Mouse (Mus musculus) CH12.LX (cell line): Measurements from ENCODE around the gene Ddx58. TPM values are rescaled to one million over a fixed set of nuclear protein-coding genes. Genes with fewer than 3 reads are reported as not detected.

Source experiments
- DNase-seq: peaks from one replicate; pipeline ENCODE4 v3.0.0-alpha.2; 2013; ENCODE audit errors: extremely low read depth
- H3K27ac ChIP-seq: 2 replicates; pipeline ENCODE4 v1.5.1; 2012; ENCODE audit warnings: low read depth, mild to moderate bottlenecking, control low read depth, moderate library complexity; ENCODE audit not compliant: insufficient read depth
- H3K27me3 ChIP-seq: replicated peaks from 2 replicates; pipeline ENCODE3; 2012; ENCODE audit warnings: inconsistent platforms
- H3K36me3 ChIP-seq, 2 experiments: replicated peaks in 1 of 2; 2 replicates each; pipeline versions ENCODE3 to v1.6.1; 2012; ENCODE audit warnings: inconsistent platforms in 1 of 2, low read length in 1 of 2, mild to moderate bottlenecking in 1 of 2, mixed read lengths in 1 of 2, moderate library complexity in 1 of 2; ENCODE audit not compliant: control insufficient read depth in 1 of 2, insufficient read depth in 1 of 2
- H3K4me1 ChIP-seq, 2 experiments: 2 replicates each; pipeline ENCODE4 v1.6.1; 2012; ENCODE audit warnings: inconsistent platforms in 1 of 2, moderate library complexity in 1 of 2; ENCODE audit not compliant: insufficient read depth in 2 of 2, control insufficient read depth in 1 of 2
- H3K4me2 ChIP-seq: 2 replicates; pipeline ENCODE4 v1.6.1; 2012; ENCODE audit warnings: low read depth, mild to moderate bottlenecking, control low read depth; ENCODE audit not compliant: poor library complexity, insufficient read depth, severe bottlenecking
- H3K4me3 ChIP-seq, 3 experiments: fragments of 150-350 bp in 1 of 3; sonication (generic) in 1 of 3; replicated peaks in 1 of 3; 2 replicates each; pipeline versions ENCODE3 to v1.5.1; 2011 to 2012; ENCODE audit warnings: low read depth in 2 of 3, low read length in 2 of 3, mild to moderate bottlenecking in 2 of 3, moderate library complexity in 2 of 3, control low read depth in 1 of 3, improper control_type of control experiment in 1 of 3, inconsistent platforms in 1 of 3, mixed read lengths in 1 of 3; ENCODE audit not compliant: poor library complexity in 1 of 3
- H3K79me2 ChIP-seq: replicated peaks from 2 replicates; pipeline ENCODE4 v1.6.1; 2012; ENCODE audit warnings: mild to moderate bottlenecking, moderate library complexity; ENCODE audit not compliant: control insufficient read depth, poor library complexity, insufficient read depth, severe bottlenecking; ENCODE audit errors: extremely low read depth
- H3K9ac ChIP-seq: 2 replicates; pipeline ENCODE4 v1.6.1; 2012; ENCODE audit warnings: low read depth, mild to moderate bottlenecking, control low read depth, moderate library complexity; ENCODE audit not compliant: insufficient read depth
- H3K9me3 ChIP-seq: replicated peaks from 2 replicates; pipeline ENCODE3; 2012; ENCODE audit warnings: low read length, inconsistent platforms, mixed read lengths
- CHD1 ChIP-seq: IDR thresholded peaks from 2 replicates; pipeline ENCODE4 v1.6.1; 2012; ENCODE audit warnings: low read depth, low read length, improper control_type of control experiment, inconsistent platforms
- E2F4 ChIP-seq: IDR thresholded peaks from 2 replicates; pipeline ENCODE4 v1.6.1; 2011; ENCODE audit warnings: low read depth, low read length, improper control_type of control experiment; ENCODE audit not compliant: insufficient replicate concordance
- ELF1 ChIP-seq: IDR thresholded peaks from 2 replicates; pipeline ENCODE4 v1.6.1; 2014; ENCODE audit warnings: low read depth, mild to moderate bottlenecking, inconsistent platforms, low read length, improper control_type of control experiment
- ETS1 ChIP-seq: conservative IDR thresholded peaks from 2 replicates; pipeline ENCODE4 v1.6.1; 2012; ENCODE audit warnings: low read depth, mild to moderate bottlenecking, inconsistent platforms, low read length, improper control_type of control experiment, moderate library complexity
- GABPA ChIP-seq: IDR thresholded peaks from 2 replicates; pipeline ENCODE4 v1.6.1; 2012; ENCODE audit warnings: low read depth, low read length, improper control_type of control experiment, inconsistent platforms; ENCODE audit not compliant: insufficient replicate concordance
- HCFC1 ChIP-seq: IDR thresholded peaks from 2 replicates; pipeline ENCODE4 v1.6.1; 2012; ENCODE audit warnings: low read depth, mild to moderate bottlenecking, inconsistent platforms, low read length, improper control_type of control experiment
- IRF4 ChIP-seq: IDR thresholded peaks from 2 replicates; pipeline ENCODE4 v1.6.1; 2014; ENCODE audit warnings: low read depth, mild to moderate bottlenecking, inconsistent platforms, low read length, improper control_type of control experiment
- JUN ChIP-seq: IDR thresholded peaks from 2 replicates; pipeline ENCODE4 v1.6.1; 2011; ENCODE audit warnings: low read depth, mild to moderate bottlenecking, low read length, improper control_type of control experiment, moderate library complexity; ENCODE audit not compliant: insufficient read depth
- KAT2A ChIP-seq: IDR thresholded peaks from 2 replicates; pipeline ENCODE4 v1.6.1; 2012; ENCODE audit warnings: low read length, improper control_type of control experiment, inconsistent platforms; ENCODE audit not compliant: insufficient replicate concordance
- MAFK ChIP-seq: IDR thresholded peaks from 2 replicates; pipeline ENCODE4 v1.6.1; 2011; ENCODE audit warnings: low read length, improper control_type of control experiment; ENCODE audit not compliant: insufficient replicate concordance
- MAZ ChIP-seq: IDR thresholded peaks from 2 replicates; pipeline ENCODE4 v1.6.1; 2012; ENCODE audit warnings: low read depth, mild to moderate bottlenecking, inconsistent platforms, low read length, improper control_type of control experiment, moderate library complexity
- MEF2A ChIP-seq: IDR thresholded peaks from 2 replicates; pipeline ENCODE4 v1.6.1; 2014; ENCODE audit warnings: low read depth, mild to moderate bottlenecking, inconsistent platforms, low read length, improper control_type of control experiment, borderline replicate concordance
- MYC ChIP-seq: IDR thresholded peaks from 2 replicates; pipeline ENCODE4 v1.6.1; 2011; ENCODE audit warnings: low read depth, mild to moderate bottlenecking, improper control_type of control experiment, low read length
- NELFE ChIP-seq: IDR thresholded peaks from 2 replicates; pipeline ENCODE4 v1.6.1; 2011; ENCODE audit warnings: low read depth, low read length, improper control_type of control experiment
- NRF1 ChIP-seq: IDR thresholded peaks from 2 replicates; pipeline ENCODE4 v1.6.1; 2014; ENCODE audit warnings: low read depth, mild to moderate bottlenecking, inconsistent platforms, low read length, improper control_type of control experiment, moderate library complexity
- PAX5 ChIP-seq: IDR thresholded peaks from 2 replicates; pipeline ENCODE4 v1.6.1; 2012; ENCODE audit warnings: low read length, inconsistent platforms, mixed read lengths
- POLR2A ChIP-seq: IDR thresholded peaks from 2 replicates; pipeline ENCODE4 v1.6.1; 2011; ENCODE audit warnings: low read depth, mild to moderate bottlenecking, improper control_type of control experiment, low read length
- RAD21 ChIP-seq: IDR thresholded peaks from 2 replicates; pipeline ENCODE4 v1.6.1; 2011; ENCODE audit warnings: low read depth, mild to moderate bottlenecking, low read length, improper control_type of control experiment, moderate library complexity
- RCOR1 ChIP-seq: conservative IDR thresholded peaks from 2 replicates; pipeline ENCODE4 v1.6.1; 2012; ENCODE audit warnings: low read depth, mild to moderate bottlenecking, inconsistent platforms, low read length, improper control_type of control experiment
- SIN3A ChIP-seq: IDR thresholded peaks from 2 replicates; pipeline ENCODE4 v1.6.1; 2012; ENCODE audit warnings: low read length, improper control_type of control experiment, inconsistent platforms
- TBP ChIP-seq: conservative IDR thresholded peaks from 2 replicates; pipeline ENCODE4 v1.6.1; 2011; ENCODE audit warnings: low read depth, low read length, improper control_type of control experiment
- TCF12 ChIP-seq: IDR thresholded peaks from 2 replicates; pipeline ENCODE4 v1.6.1; 2014; ENCODE audit warnings: low read depth, mild to moderate bottlenecking, inconsistent platforms, low read length, improper control_type of control experiment
- USF1 ChIP-seq: IDR thresholded peaks from 2 replicates; pipeline ENCODE4 v1.6.1; 2014; ENCODE audit warnings: low read depth, mild to moderate bottlenecking, inconsistent platforms, low read length, improper control_type of control experiment
- USF2 ChIP-seq: conservative IDR thresholded peaks from 2 replicates; pipeline ENCODE4 v1.6.1; 2011; ENCODE audit warnings: low read depth, low read length, improper control_type of control experiment
- ZNF384 ChIP-seq: IDR thresholded peaks from 2 replicates; pipeline ENCODE4 v1.6.1; 2012; ENCODE audit warnings: low read depth, low read length, improper control_type of control experiment, inconsistent platforms
- dilution Hi-C: fragments of 300-500 bp; cut with MboI; formaldehyde crosslinking; loops from 2 replicates; pipeline ENCODE4 v1.14.3; 2020; ENCODE audit warnings: low sequenced_read_pairs; ENCODE audit not compliant: extremely low pct_unique_long_range_greater_than_20kb, extremely low pct_ligation_motif_present
- in situ Hi-C: fragments of 300-500 bp; cut with MboI; formaldehyde crosslinking; loops from 3 replicates; pipeline ENCODE4 v1.14.3; 2019; ENCODE audit warnings: low sequenced_read_pairs, low pct_ligation_motif_present, low pct_unique_long_range_greater_than_20kb, mixed read lengths
- polyA plus RNA-seq: library from polyadenylated mRNA; unstranded; fragments of >175 nt; gene quantifications from 2 replicates; pipeline ENCODE4 v1.2.1, GENCODE M21; 2012; ENCODE audit warnings: low read depth; ENCODE audit not compliant: insufficient read length
- total RNA-seq, 2 experiments: library from RNA; depleted of rRNA; stranded (reverse); fragments of 300-350 nt in 1 of 2; fragments of >200 nt in 1 of 2; gene quantifications; 2 replicates each; pipeline ENCODE4 v1.2.3; 2012 to 2014

Ddx58 gene
- total and polyA plus RNA-seq, 3 experiments, result 4.2 to 7.3 (median 6.6) TPM

- Histone ChIP-seq H3K4me3 (no peak overlapping the region), H3K9ac (no peak overlapping the region), H3K36me3 (peaks cover 0 to 19% of the 10 kb centered on the region in 2 experiments), H3K79me2 (no peaks in the 10 kb centered on the region), H3K27me3 (no peaks in the 10 kb centered on the region), H3K4me1 (no peaks in the 10 kb centered on the region), H3K9me3 (no peaks in the 10 kb centered on the region), H3K27ac (no peak overlapping the region), H3K4me2 (no peak overlapping the region)
- TF ChIP-seq PAX5 (no peak), TCF12 (no peak), MAFK (no peak)
- no peak for DNase-seq
- dilution Hi-C loops, result no loop called here
- in situ Hi-C loops, result no loop called here
These were observed 14.1 kb upstream of the Ddx58 start for GRCm38 (mm10) chr4:40253766-40254165.

GRCm38 (mm10) chr4:40250984-40251383 lies 11.4 kb upstream of the Ddx58 start:
- DNase-seq, result no peak
- TF ChIP-seq GABPA, result no peak
- TF ChIP-seq IRF4, result no peak
- no peak for TF ChIP-seq TBP
- no peak for TF ChIP-seq ETS1
- TF ChIP-seq KAT2A, result no peak
- TF ChIP-seq CHD1, result no peak
- TF ChIP-seq USF1, result no peak
- TF ChIP-seq NELFE, result no peak
- no peak for TF ChIP-seq POLR2A
- peaks cover 0 to 7% of the 10 kb centered on the region in 2 experiments for H3K36me3 ChIP-seq
- in situ Hi-C loops, result no loop called here
- dilution Hi-C loops, result no loop called here
- H3K4me1 ChIP-seq, result no peaks in the 10 kb centered on the region
- no peak overlapping the region for H3K4me2 ChIP-seq
- H3K27ac ChIP-seq, result no peak overlapping the region
- H3K9me3 ChIP-seq, result no peaks in the 10 kb centered on the region
- H3K27me3 ChIP-seq, result no peaks in the 10 kb centered on the region
- H3K4me3 ChIP-seq, result no peak overlapping the region
- no peak overlapping the region for H3K9ac ChIP-seq
- H3K79me2 ChIP-seq, result no peaks in the 10 kb centered on the region

- H3K4me1 ChIP-seq, result peaks cover 4 to 20% of the 10 kb centered on the region in 2 experiments; a peak in 3 of 4 replicates
- no peak overlapping the region for H3K9ac ChIP-seq
- no peaks in the 10 kb centered on the region for H3K27me3 ChIP-seq
- dilution Hi-C loops (no loop called here), in situ Hi-C loops (no loop called here)
- H3K79me2 ChIP-seq, result no peaks in the 10 kb centered on the region
- peak; percentile 66 for DNase-seq
- H3K4me2 ChIP-seq, result peak overlapping the region; percentile 64
- no peaks in the 10 kb centered on the region for H3K36me3 ChIP-seq
- TF ChIP-seq POLR2A (0 out of 2 replicates have a peak, but pooled peaks have one; percentile 20), ZNF384 (peak; percentile 67; the same call in 1 of the 2 replicates), NRF1 (no peak), MEF2A (no peak), MYC (no peak), CHD1 (no peak), RCOR1 (no peak), JUN (no peak), PAX5 (no peak), ETS1 (no peak), SIN3A (no peak), MAZ (no peak), E2F4 (no peak), ELF1 (0 out of 2 replicates have a peak, but pooled peaks have one; percentile 25), USF2 (no peak), RAD21 (no peak), HCFC1 (no peak), MAFK (no peak)
- no peaks in the 10 kb centered on the region for H3K9me3 ChIP-seq
- no peak overlapping the region for H3K27ac ChIP-seq
- H3K4me3 ChIP-seq, result no peak overlapping the region
These were observed 4.4 kb upstream of the Ddx58 start for GRCm38 (mm10) chr4:40244035-40244434.
